10 mouse cellular contexts compared by ENCODE assay signal in the genomic region with DNA sequence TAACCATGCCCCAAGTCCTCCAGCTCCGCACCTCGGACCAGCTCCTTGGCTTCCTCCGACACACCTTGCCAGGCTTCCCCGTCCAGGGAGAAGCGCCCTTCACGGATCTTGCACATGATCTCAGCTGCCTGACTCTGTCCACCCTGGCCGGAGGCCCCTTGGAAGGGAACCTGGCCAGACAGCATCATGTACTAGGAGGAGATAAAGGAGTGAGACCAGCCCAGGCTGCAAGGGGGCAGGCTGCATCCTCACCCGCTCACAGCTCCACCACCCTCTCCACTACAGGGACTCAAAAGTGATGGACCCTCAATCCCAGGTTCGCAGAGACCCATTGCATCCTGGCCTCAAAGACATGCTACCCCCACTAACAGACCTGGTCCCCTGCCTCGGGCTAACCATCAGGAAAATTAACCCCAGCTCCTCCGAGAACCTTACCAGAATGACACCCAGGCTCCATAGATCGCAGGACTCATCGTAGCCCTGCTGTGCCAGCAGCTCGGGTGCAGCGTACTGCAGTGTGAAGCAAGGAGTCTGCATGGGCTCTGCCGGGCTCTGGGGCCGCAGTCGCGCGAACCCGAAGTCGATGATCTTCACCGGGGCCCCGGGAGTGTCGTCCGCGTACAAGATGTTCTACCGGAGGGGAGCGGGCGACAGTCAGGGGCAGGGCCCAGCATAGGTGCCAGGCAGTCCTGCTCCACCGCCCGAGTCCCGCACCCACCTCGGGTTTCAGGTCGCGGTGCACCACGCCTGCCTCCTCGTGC. TPM values are rescaled to one million over a fixed set of nuclear protein-coding genes. Genes with fewer than 3 reads are reported as not detected.
DNase-seq lines count a peak whose midpoint lies in the region; ATAC-seq lines count a peak whose summit lies in the region.
"Had no signal": no experiment of that assay in that cellular context is flagged by ENCODE, and none has a peak within 500 bp of the region (broad histone marks: within the 10 kb centered on the region; RNA-seq: fewer than 3 reads in every experiment).

No protein-coding gene starts in this region.

- peak overlapping the region; percentile 28; the same call in 1 of the 2 replicates for H3K4me3 ChIP-seq in lung, embryonic 16.5 days (ENCODE audit: low read length)
- peak overlapping the region; percentile 0 for H3K4me3 ChIP-seq in limb, embryonic 11.5 days (ENCODE audit: low read depth, low read length)

- H3K4me1 ChIP-seq in lung, embryonic 16.5 days (replicated peaks; ENCODE audit: control insufficient read depth, insufficient read depth, low read length), result peaks cover 10% of the 10 kb centered on the region
- H3K4me1 ChIP-seq in limb, embryonic 11.5 days (ENCODE audit: control insufficient read depth, insufficient read depth, low read length), result no peaks in the 10 kb centered on the region; the same call in 1 of the 2 replicates

- peak; percentile 88 for DNase-seq in heart, adult 11 months
- DNase-seq in heart, postnatal 14 days, result no peak
- DNase-seq in lung, postnatal 4 days, result no peak
- DNase-seq in limb, embryonic 11.5 days (ENCODE audit: low spot score), result peak; percentile 45
- peak; percentile 20 for DNase-seq in retina, embryonic 14.5 days (ENCODE audit: low spot score)
- no peak for DNase-seq in cerebellum, postnatal 25 days
- no peak for DNase-seq in thymus, postnatal 4 days
- DNase-seq: cerebellum, adult 8-10 months had no signal

- no peaks in the 10 kb centered on the region for H3K9me3 ChIP-seq in lung, embryonic 16.5 days (ENCODE audit: control insufficient read depth, low read length)
- no peaks in the 10 kb centered on the region for H3K9me3 ChIP-seq in limb, embryonic 11.5 days (ENCODE audit: control insufficient read depth, low read length)

- intact Hi-C loops in heart, postnatal 14 days (cut with DNase I), result no loop called here

- H3K27ac ChIP-seq in lung, embryonic 16.5 days (ENCODE audit: low read length), result no peak overlapping the region
- no peak overlapping the region for H3K27ac ChIP-seq in limb, embryonic 11.5 days (replicated peaks; ENCODE audit: low read depth, low read length)
- H3K27ac ChIP-seq: macrophage had no signal

- peaks cover 33% of the 10 kb centered on the region for H3K36me3 ChIP-seq in lung, embryonic 16.5 days (ENCODE audit: control insufficient read depth, insufficient read depth, low read length)
- H3K36me3 ChIP-seq in limb, embryonic 11.5 days (ENCODE audit: control insufficient read depth, insufficient read depth, low read length), result no peaks in the 10 kb centered on the region

- 33% methylated on average over 38 of the region's 38 CpGs for WGBS in lung, embryonic 16.5 days
- WGBS in limb, embryonic 11.5 days, result 2% methylated on average over 38 of the region's 38 CpGs

- H3K4me2 ChIP-seq in lung, embryonic 16.5 days (ENCODE audit: low read depth, low read length), result peak overlapping the region; percentile 45
- H3K4me2 ChIP-seq in limb, embryonic 11.5 days (ENCODE audit: low read depth, severe bottlenecking), result peak overlapping the region; percentile 40

- H3K27me3 ChIP-seq in lung, embryonic 16.5 days (ENCODE audit: control insufficient read depth, insufficient read depth, low read depth, low read length), result peaks cover 27% of the 10 kb centered on the region
- peaks cover 54% of the 10 kb centered on the region for H3K27me3 ChIP-seq in limb, embryonic 11.5 days (ENCODE audit: control insufficient read depth, insufficient read depth, low read length)

- no peak overlapping the region for H3K9ac ChIP-seq in lung, embryonic 16.5 days (ENCODE audit: low read length)
- no peak overlapping the region for H3K9ac ChIP-seq in limb, embryonic 11.5 days (ENCODE audit: low read length)

- ATAC-seq in lung, embryonic 16.5 days (ENCODE audit: low read depth), result peak; percentile 32
- no peak for ATAC-seq in limb, embryonic 11.5 days (ENCODE audit: insufficient number of reproducible peaks, low FRiP score, low TSS enrichment, low read depth)

RNA-seq across cellular contexts. Expression of gene Rps6ka4, which starts 9.7 kb away (rescaled TPM):
- total RNA-seq in heart, postnatal 14 days (2021), result 10 to 100 TPM; 14.8 to 18.2 TPM
- 39.1 and 41.5 TPM in 2 replicates for polyA plus RNA-seq in lung, embryonic 16.5 days (2015; fragmentation: Nextera tagmentation; extraction: Ambion mirVana)
- 4.2 and 4.6 TPM in 2 replicates for polyA plus RNA-seq in limb, embryonic 11.5 days (2014; fragmentation: Nextera tagmentation; extraction: Ambion mirVana)

RNA-seq across cellular contexts. Expression of gene Ccdc88b, which starts 27.3 kb away (rescaled TPM):
- total RNA-seq in heart, postnatal 14 days (2021), result 1 to 10 TPM; 1.0 to 1.7 TPM
- polyA plus RNA-seq in lung, embryonic 16.5 days (2015; fragmentation: Nextera tagmentation; extraction: Ambion mirVana), result 1.6 and 3.0 TPM in 2 replicates
- polyA plus RNA-seq in limb, embryonic 11.5 days (2014; fragmentation: Nextera tagmentation; extraction: Ambion mirVana), result 0.11 and 0.16 TPM in 2 replicates

Comparison
In these comparisons a context has a peak if more than half of its experiments do, and no peak if none do; other contexts are left out.
1. DNase-seq: peak in heart, adult 11 months (single experiment), limb, embryonic 11.5 days (single experiment) and retina, embryonic 14.5 days (single experiment); none in heart, postnatal 14 days (0 of 2), lung, postnatal 4 days (0 of 2), cerebellum, postnatal 25 days (0 of 2) and thymus, postnatal 4 days (single experiment).